Mouse (Mus musculus) activated CD4-positive, CD25-positive, alpha-beta regulatory T cell, adult 4 months (primary cell): Measurements from ENCODE around the gene Tlx3. TPM values are rescaled to one million over a fixed set of nuclear protein-coding genes. Genes with fewer than 3 reads are reported as not detected.

Experiments used
- ATAC-seq: one replicate; pipeline ENCODE4 v1.8.0; 2017
- polyA plus RNA-seq, 2 experiments: library from polyadenylated mRNA; unstranded; fragments of 100-300 nt; shearing (Covaris generic); gene quantifications; one replicate each; pipeline ENCODE4 v1.2.1; 2017

The Tlx3 gene
- polyA plus RNA-seq, 2 experiments from 2014 or later, result not detected

GRCm38 (mm10) chr11:33197133-33197514 lies 6.3 kb downstream of the Tlx3 start:
- no peak for ATAC-seq

- no peak for ATAC-seq
Observed at GRCm38 (mm10) chr11:33196447-33197132, 6.8 kb downstream of the Tlx3 start.

- no peak for ATAC-seq
Observed at GRCm38 (mm10) chr11:33195531-33196446, 7.6 kb downstream of the Tlx3 start.

- no peak for ATAC-seq
Observed at GRCm38 (mm10) chr11:33195061-33195460, 8.3 kb downstream of the Tlx3 start.

GRCm38 (mm10) chr11:33193695-33194094 lies 9.7 kb downstream of the Tlx3 start:
- ATAC-seq, result no peak

GRCm38 (mm10) chr11:33181804-33182203 lies 21.6 kb downstream of the Tlx3 start:
- ATAC-seq, result no peak

GRCm38 (mm10) chr11:33180701-33181116 lies 22.7 kb downstream of the Tlx3 start:
- no peak for ATAC-seq

GRCm38 (mm10) chr11:33179802-33180201 lies 23.6 kb downstream of the Tlx3 start:
- ATAC-seq, result no peak

- ATAC-seq, result no peak
Observed at GRCm38 (mm10) chr11:33176525-33177245, 26.7 kb downstream of the Tlx3 start.

- no peak for ATAC-seq
Observed at GRCm38 (mm10) chr11:33175768-33176167, 27.6 kb downstream of the Tlx3 start.

GRCm38 (mm10) chr11:33170489-33170888 lies 32.9 kb downstream of the Tlx3 start:
- peak; percentile 46 for ATAC-seq

GRCm38 (mm10) chr11:33162998-33163506 lies 40.3 kb downstream of the Tlx3 start, which contains the start of gene Npm1:
Npm1 (minus strand) TSS chr11:33163206.
- ATAC-seq, result peak; percentile 90

- ATAC-seq, result peak; percentile 49
Observed at GRCm38 (mm10) chr11:33162211-33162997, 41.0 kb downstream of the Tlx3 start.

GRCm38 (mm10) chr11:33159741-33160140 lies 43.6 kb downstream of the Tlx3 start:
- no peak for ATAC-seq

GRCm38 (mm10) chr11:33157453-33158196 lies 45.8 kb downstream of the Tlx3 start:
- no peak for ATAC-seq

- no peak for ATAC-seq
Observed at GRCm38 (mm10) chr11:33156436-33157015, 46.9 kb downstream of the Tlx3 start.

GRCm38 (mm10) chr11:33154459-33154858 lies 48.9 kb downstream of the Tlx3 start:
- ATAC-seq, result no peak

GRCm38 (mm10) chr11:33152997-33153396 lies 50.4 kb downstream of the Tlx3 start:
- no peak for ATAC-seq

GRCm38 (mm10) chr11:33151780-33152145 lies 51.6 kb downstream of the Tlx3 start:
- ATAC-seq, result no peak

- no peak for ATAC-seq
Observed at GRCm38 (mm10) chr11:33151128-33151779, 52.1 kb downstream of the Tlx3 start.
